Mouse (Mus musculus): ENCODE results near the gene Qrich1. TPM values are rescaled to one million over a fixed set of nuclear protein-coding genes. Genes with fewer than 3 reads are reported as not detected.
A peak's percentile ranks its signal among the peaks of the same experiment; 100 is the strongest.

The Qrich1 gene
- 10 to 100 TPM; 55.6 to 70.2 (median 61.7) TPM for total RNA-seq (2022)

DNA sequence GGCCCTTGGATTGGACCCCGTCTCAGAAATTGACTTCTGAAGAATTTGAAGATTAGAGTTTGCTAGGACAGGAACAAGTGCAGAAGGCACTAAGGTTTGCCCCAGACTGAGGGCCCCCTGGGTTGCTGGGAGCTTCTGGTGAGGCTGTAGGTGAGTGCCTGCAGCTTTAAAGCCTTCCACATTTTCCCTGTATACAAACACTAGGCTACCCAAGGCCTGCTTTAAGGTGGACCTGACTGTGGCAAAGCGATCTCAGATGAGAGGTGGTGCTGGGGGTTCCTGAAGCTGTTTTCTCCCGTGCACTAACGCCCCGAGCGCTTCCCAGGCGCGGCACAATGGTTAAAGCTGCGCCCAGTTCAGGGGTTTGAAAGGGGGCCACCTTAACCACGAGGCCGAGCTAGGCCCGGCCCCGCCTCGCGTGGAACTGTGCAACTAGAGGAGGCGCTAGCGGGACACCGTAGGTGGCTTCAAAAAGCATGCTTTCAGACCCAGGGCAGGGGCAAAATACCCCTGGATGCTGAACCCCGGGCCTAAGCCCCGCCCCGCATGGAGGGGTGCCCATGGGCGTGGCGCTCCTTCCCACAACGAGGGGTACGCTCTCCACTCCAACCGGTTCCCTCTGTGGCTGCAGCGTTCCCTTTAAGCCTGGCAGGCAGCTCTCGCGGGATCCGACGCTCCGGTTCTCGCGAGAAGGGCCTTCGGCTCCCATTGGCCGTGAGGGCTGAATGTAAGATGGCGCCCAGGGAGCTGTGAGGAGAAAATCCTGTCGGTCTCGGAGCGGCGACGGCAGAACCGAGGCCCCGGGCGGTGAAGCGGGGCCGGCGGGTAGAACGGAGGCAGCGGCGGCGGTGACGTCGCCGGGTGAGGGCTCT lies at the start of gene Qrich1:
TSS of gene Qrich1 (plus strand) at position 427 of the 872 bp plus-strand sequence.
- peak; percentile 95 for DNase-seq (ENCODE audit: low spot score)

DNA sequence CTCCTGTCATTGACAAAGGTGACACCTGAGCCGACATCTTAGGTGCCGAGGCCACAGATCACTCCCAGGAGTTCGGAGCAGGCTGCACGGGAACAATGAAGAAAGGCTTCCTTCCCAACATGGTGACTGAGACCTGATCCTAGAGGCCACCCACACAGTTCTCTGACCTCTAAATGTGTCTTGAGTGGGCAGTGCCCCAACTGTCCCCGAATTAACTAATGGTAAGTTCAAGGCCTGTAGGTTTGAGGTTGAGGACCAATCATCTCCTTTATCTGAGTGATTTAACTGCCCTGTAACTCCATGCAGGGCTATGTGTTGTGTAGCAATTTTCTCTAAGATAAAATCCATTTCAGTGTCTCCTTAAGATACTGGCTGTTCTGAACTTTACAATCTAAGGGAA lies 47.2 kb upstream of the Qrich1 start:
- DNase-seq (ENCODE audit: low spot score) = no peak

DNA sequence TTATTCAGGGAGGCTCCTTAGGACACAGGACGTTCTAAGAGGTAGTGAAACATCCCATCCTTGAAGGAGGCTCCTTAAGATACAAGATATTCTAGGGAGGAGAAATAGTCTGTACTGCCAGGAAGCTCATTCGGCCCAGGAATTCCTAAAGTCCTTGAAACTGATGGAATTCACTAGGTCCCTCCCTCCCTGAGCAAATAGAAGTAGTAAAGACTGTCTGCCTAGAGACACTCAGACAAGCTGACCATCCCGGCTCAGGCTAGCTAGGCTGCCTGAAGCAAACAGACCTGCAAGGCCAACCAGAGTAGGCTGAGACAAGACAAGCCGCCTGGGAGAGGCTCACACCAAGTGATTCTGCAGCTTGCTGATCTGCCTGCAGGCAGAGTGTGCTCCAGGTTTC lies 46.8 kb upstream of the Qrich1 start:
- DNase-seq (ENCODE audit: low spot score) = no peak

DNA sequence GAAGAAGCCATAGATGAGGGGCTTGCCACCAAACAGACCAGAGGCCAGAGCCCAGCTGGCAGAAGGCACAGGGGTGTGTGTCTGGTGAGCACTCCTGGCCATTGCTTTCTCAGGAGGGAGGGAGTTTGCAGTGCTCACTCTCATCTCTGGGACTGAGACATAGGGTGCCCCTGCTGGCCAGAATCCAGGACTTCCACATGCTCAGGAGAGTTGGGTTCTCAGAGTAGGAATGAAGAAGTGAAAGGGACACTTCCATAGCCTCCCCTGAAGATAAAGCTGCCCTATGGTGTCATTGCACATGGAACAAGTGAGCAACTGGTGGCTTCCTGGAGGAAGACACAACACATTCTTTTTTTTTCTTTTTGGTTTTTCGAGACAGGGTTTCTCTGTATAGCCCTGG lies 42.1 kb upstream of the Qrich1 start:
- DNase-seq (ENCODE audit: low spot score) = no peak

DNA sequence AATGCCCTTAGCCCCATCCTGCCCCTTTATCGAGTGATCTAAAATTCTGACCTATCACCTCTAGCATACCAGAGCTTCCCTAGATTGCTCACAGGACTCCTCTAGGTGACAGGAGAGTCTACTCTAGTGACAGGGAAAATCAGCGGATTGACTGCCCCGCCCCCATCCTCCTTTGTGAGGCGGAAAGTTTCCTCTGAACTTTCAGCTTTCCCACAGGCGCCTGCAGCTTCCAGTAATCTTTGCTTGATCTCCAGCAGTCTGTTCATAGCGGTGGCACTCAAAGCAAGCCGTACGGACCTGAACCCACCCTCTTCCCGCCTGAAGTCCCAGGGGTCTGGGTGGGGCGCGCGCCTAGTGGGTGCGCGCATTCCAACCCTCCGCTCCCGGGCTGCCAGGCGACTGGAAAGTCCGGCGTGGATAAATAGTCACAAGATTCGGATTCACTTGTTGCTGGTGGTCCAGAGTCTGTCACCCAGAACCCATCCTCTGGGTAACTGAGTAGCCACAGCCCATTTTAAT lies 37.9 kb upstream of the Qrich1 start:
- peak; percentile 93 for DNase-seq (ENCODE audit: low spot score)

DNA sequence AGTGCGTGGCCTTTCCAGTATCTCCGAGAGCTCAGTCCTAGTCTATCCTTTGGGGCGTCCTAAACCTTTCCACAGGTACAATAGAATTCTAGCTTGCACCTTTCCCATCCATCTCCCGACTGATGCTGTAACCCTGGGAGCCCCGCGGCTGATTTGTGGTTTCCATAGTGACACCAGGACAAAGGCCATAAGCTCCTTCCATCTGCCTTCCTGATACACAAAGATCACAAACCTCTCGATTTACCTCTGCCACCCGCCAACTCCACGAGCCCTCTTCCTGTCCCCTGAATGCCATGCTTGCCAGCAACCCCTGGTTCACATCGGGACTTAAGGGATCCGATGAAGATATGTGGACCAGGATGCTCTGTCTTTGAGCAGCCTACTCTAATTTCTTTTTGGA lies 37.4 kb upstream of the Qrich1 start:
- no peak for DNase-seq (ENCODE audit: low spot score)

DNA sequence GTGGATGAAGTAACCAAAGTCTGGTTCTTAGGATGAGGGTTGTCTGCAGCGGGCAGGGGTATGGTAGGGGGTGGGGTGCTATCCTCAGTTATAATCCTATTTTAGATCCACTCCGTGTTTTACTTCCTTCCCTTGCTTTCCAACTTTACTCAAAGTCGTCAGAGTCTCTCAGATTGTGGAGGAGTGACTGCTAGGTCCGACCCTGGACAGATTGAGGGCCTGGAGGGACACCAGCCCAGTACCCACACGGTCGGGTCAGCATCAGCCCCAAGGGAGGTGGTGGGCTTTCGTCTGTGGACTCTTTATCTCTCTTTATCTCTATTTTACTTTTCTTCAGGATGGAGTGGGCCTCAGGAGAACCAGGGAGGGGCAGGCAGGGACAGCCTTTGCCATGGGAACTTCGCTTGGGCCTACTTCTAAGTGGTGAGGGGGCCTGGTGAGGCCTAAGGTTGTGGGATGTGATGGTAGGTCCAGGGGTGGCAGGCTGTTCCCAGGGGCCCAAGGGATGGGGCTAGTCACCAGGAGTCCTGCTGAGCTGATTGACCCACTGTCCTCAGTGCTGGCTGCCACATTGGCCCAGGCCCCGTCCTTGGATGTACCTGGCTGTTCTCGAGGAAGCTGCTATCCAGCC lies 36.8 kb upstream of the Qrich1 start, which contains the start of gene Lamb2:
TSS of gene Lamb2 (plus strand) at position 16 of the 631 bp plus-strand sequence.
- peak; percentile 95 for DNase-seq (ENCODE audit: low spot score)

DNA sequence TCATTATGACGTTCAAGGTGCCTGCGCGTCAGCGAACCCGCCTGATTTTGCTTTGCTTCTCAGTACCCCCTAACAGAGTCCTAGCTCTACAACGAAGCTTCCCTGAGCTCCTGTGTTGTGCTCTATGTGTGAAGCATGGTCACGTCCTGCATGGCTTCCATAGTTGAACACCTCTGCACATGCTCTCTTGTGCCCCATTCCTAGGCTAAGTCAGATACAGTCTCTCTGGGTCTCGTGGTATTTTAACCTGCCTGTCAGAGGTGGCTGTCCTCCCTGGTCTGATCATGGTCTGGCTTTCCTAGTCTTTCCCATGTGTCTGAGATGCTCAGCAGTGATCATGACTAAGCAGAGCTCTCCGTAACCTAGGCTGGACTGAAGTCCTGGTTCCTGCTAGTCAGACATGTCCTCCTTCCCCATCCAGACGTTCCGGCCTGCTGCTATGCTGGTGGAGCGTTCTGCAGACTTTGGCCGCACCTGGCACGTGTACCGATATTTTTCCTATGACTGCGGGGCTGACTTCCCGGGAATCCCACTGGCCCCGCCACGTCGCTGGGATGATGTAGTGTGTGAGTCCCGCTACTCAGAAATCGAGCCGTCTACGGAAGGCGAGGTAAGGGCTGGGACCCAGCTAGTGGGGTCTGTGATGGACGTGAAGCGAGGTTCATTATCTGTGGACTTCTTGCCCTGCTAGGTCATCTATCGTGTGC lies 35.6 kb upstream of the Qrich1 start:
- no peak for DNase-seq (ENCODE audit: low spot score)

DNA sequence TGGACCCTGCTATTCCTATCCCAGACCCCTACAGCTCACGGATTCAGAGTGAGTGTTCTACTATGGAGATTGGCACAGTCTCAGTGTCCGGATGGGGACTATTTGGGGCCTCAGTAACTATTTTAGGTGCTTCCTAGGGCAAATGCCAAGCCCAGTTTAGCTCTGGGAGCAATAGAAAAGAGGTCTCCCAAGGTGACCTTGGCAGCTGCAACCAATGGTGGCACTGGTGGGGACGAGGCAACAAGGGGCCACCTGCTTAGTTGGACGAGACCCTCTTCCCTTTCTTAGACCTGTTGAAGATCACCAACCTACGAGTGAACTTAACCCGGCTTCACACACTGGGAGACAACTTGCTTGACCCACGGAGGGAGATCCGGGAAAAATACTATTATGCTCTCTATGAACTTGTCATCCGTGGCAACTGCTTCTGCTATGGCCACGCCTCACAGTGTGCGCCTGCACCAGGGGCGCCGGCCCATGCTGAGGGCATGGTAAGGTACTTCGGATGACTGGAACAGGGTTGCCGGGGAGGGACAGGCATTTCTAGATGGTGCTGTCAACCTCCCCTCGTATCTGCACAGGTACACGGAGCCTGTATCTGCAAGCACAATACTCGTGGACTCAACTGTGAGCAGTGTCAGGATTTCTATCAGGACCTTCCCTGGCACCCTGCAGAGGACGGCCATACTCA lies 34.9 kb upstream of the Qrich1 start:
- DNase-seq (ENCODE audit: low spot score) = no peak

DNA sequence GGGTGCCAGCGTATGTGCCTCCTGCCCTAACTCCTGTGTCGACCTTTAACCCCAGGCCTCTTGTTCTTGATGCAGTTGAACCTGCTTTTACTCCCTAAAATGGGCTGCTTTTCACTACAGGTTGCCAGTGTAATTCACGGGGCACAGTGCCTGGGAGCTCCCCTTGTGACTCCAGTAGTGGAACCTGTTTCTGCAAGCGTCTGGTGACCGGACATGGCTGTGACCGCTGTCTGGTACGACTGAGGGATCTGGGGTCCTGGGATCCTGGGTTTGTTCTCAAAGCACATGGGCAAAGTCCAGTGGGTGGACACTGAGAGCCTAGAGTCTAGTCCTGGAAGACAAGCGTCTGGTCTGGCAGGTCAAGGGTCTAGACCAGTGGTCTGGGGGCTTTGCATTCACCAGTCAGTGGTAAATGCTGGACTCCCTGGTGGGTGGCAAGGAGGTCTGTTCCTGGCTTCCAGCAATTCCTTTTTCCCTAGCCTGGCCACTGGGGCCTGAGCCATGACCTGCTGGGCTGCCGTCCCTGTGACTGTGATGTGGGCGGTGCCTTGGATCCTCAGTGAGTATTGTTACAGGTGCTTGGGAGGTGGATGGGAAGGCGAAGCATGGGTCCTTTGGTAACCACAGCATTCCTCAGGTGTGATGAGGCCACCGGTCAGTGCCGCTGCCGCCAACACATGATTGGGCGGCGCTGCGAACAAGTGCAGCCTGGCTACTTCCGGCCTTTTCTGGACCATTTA lies 33.4 kb upstream of the Qrich1 start:
- no peak for DNase-seq (ENCODE audit: low spot score)

DNA sequence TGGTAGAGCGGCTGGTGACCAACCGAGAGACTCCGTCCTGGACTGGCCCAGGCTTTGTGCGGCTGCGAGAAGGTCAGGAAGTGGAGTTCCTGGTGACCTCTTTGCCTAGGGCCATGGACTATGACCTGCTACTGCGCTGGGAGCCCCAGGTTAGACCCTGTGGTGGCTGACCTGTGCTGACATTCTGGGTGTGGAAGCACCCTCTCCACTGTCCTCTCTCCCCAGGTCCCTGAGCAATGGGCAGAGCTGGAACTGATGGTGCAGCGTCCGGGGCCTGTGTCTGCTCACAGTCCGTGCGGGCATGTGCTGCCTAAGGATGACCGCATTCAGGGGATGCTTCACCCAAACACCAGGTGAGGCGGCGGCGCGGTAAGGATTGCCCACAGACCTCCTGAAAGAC lies 32.6 kb upstream of the Qrich1 start:
- DNase-seq (ENCODE audit: low spot score) = no peak

DNA sequence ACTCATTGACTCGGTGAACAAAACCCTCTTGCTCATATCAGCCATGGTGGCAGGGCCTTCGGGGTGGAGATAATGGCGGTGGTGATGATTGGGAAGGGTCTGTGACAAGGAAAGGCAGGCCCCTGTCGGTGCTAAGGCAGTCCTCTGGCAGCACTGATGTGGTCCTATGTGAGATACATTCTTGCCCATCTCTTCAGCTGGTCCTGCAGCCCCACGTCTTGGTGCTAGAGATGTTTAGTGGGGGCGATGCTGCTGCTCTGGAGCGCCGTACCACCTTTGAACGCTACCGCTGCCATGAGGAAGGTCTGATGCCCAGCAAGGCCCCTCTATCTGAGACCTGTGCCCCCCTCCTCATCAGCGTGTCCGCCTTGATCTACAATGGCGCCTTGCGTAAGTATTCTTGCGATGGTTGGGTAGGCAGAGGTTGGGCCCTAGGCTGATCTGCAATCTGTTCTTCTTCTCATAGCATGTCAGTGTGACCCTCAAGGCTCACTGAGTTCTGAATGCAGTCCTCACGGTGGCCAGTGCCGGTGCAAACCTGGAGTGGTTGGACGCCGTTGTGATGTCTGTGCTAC lies 31.2 kb upstream of the Qrich1 start:
- no peak for DNase-seq (ENCODE audit: low spot score)

DNA sequence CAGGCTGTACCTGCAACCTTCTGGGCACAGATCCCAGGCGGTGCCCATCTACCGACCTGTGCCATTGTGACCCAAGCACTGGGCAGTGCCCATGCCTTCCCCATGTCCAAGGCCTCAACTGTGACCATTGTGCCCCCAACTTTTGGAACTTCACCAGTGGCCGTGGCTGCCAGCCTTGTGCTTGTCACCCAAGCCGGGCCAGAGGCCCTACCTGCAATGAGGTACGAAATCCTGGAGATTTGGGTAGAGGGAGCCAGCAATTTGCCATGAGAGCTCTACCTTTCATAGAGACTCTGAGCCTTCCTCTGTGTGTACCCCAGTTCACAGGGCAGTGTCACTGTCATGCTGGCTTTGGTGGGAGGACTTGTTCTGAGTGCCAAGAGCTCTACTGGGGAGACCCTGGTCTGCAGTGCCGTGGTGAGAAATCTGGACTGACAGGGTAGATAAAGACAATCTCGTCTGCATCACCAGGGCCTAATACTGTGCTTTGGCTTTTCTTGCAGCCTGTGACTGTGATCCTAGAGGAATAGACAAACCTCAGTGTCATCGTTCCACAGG lies 29.6 kb upstream of the Qrich1 start:
- no peak for DNase-seq (ENCODE audit: low spot score)

DNA sequence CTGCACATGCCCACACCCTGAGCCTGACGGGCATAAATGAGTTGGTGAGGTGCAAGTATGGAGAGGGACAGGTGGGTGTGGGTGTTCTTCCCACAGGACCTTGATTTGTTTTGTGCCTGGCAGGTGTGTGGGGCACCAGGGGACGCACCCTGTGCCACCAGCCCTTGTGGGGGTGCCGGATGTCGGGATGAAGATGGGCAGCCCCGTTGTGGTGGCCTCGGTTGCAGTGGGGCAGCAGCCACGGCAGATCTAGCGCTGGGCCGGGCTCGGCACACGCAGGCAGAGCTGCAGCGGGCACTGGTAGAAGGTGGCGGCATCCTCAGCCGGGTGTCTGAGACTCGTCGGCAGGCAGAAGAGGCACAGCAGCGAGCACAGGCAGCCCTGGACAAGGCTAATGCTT lies 28.2 kb upstream of the Qrich1 start:
- no peak for DNase-seq (ENCODE audit: low spot score)

DNA sequence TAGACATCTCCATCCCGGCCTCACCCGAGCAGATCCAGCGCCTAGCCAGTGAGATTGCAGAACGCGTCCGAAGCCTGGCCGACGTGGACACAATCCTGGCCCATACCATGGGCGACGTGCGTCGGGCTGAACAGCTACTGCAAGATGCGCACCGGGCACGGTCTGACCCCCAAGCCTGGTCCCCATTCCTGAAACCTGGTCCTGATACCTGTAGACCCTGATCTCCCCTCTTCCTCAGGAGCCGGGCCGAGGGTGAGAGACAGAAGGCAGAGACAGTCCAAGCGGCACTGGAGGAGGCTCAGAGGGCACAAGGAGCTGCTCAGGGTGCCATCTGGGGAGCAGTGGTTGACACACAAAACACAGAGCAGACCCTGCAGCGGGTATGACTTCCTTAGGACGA lies 27.4 kb upstream of the Qrich1 start:
- DNase-seq (ENCODE audit: low spot score) = no peak

DNA sequence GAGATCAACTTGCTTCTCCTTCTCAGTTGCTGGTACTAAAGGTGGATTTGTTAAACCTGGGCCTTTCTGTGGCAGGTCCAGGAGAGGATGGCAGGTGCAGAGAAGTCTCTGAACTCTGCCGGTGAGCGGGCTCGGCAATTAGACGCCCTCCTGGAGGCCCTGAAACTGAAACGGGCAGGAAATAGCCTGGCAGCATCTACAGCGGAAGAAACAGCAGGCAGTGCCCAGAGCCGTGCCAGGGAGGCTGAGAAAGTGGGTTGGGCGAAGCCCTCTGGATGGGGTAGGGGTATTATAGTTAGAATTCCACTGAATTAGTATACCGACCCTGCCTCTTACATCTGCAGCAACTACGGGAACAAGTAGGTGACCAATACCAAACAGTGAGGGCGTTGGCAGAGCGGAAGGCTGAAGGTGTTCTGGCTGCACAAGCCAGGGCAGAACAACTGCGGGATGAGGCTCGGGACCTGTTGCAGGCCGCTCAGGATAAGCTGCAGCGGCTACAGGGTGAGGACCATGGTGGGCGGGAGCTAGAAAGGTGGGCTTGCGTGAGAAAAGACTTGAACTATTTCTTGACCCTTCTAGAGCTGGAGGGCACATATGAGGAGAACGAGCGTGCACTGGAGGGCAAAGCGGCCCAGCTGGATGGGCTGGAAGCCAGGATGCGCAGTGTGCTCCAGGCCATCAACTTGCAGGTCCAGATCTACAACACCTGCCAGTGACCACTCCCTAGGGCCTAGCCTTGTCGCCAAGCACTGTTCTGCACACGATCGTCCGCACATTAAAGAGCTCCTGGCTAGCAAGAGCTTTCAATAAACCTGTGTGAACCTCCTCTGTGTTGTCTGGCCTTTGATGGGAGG lies 26.7 kb upstream of the Qrich1 start:
- no peak for DNase-seq (ENCODE audit: low spot score)

DNA sequence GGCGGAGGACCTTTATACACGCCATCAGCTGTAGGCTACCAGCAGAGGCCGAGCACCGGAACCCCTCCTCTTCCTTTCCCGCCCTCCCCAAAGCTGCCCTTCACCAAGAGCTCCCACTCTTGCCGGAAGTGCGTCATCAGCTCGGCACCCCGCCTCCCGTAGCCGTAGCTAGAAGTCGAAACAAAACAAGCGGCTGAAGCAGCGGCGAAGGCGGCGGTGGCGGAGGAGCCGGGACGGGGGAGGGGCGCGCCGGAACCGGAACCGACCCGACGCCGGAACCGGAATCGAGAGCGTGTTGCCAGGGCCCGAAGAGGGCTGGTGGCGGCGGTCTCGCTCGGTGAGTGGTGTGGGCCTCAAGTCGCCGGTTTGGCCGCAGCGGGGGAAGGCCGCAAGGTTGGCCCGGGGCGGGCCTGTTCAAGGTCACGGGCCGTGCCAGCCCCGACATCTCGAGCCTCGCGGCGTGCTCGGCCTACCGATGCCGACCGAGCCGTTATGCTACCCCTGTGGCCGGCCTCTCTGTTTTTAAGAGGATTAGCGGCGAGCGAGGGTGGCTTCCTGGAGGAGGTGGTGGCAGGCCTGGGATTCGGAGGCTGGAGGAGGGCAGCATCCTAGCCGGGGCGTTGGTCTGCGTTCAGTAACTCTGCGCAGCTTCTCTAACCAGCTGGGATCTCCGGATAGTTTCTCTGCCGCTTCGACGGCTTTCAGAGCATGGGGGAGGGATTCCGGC lies 25.9 kb upstream of the Qrich1 start, which contains the start of gene Usp19:
TSS of gene Usp19 (plus strand) at position 44 of the 727 bp plus-strand sequence.
- peak; percentile 95 for DNase-seq (ENCODE audit: low spot score)

DNA sequence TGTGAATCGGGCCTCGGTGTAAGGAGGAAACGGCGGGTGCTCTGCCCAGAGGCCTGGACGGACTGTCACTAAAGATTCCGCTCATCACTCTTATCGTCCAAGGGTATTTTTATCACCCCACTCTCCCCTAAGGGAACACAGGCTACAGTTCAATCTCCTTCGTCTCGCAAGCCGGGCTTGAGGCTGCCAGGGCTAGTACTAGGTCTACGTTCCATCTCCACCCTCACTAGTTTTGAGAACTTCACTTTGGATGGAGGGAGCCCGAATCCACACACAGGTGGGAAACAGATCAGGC lies 25.4 kb upstream of the Qrich1 start:
- DNase-seq (ENCODE audit: low spot score) = no peak

All from heart, adult 8-10 months (tissue).